Mouse (Mus musculus): ENCODE data around the gene Cdk15.

Cdk15 gene

GRCm38 (mm10) chr1:59380926-59381325 lies 124.2 kb downstream of the Cdk15 start:
- peak; percentile 52 to 65 for DNase-seq

GRCm38 (mm10) chr1:59381483-59381882 lies 124.8 kb downstream of the Cdk15 start:
- no peak for DNase-seq

- DNase-seq: no peak
Measured at GRCm38 (mm10) chr1:59382516-59382915, 125.8 kb downstream of the Cdk15 start.

- DNase-seq: no peak
Measured at GRCm38 (mm10) chr1:59383049-59383610, 126.4 kb downstream of the Cdk15 start.

GRCm38 (mm10) chr1:59384400-59384799 lies 127.7 kb downstream of the Cdk15 start:
- DNase-seq: no peak

GRCm38 (mm10) chr1:59385641-59386040 lies 128.9 kb downstream of the Cdk15 start:
- no peak for DNase-seq

- DNase-seq: peak; percentile 45 to 56
Measured at GRCm38 (mm10) chr1:59387542-59388314, 131.0 kb downstream of the Cdk15 start.

- no peak for DNase-seq
Measured at GRCm38 (mm10) chr1:59389181-59389580, 132.5 kb downstream of the Cdk15 start.

GRCm38 (mm10) chr1:59391736-59392135 lies 135.0 kb downstream of the Cdk15 start:
- DNase-seq: no peak

- DNase-seq: no peak
Measured at GRCm38 (mm10) chr1:59394072-59394471, 137.4 kb downstream of the Cdk15 start.

- DNase-seq: no peak
Measured at GRCm38 (mm10) chr1:59394616-59395015, 137.9 kb downstream of the Cdk15 start.

GRCm38 (mm10) chr1:59395992-59396391 lies 139.3 kb downstream of the Cdk15 start:
- no peak for DNase-seq

GRCm38 (mm10) chr1:59399554-59400325 lies 143.0 kb downstream of the Cdk15 start:
- no peak for DNase-seq

- no peak for DNase-seq
Measured at GRCm38 (mm10) chr1:59401253-59401652, 144.5 kb downstream of the Cdk15 start.

Measured in cerebellum, postnatal 10 days (tissue).